ENCODE assay signal across 8 mouse cellular contexts in genomic region chr2:91947397-91948150, GRCm38 (mm10). TPM values are rescaled to one million over a fixed set of nuclear protein-coding genes. Genes with fewer than 3 reads are reported as not detected.
A peak's percentile ranks its signal among the peaks of the same experiment; 100 is the strongest.
DNase-seq lines count a peak whose midpoint lies in the region; ATAC-seq and TF ChIP-seq lines count a peak whose summit lies in the region.

No protein-coding gene starts in this region.

- H3K4me3 ChIP-seq in C2C12 (ENCODE audit: insufficient read depth, poor library complexity, severe bottlenecking) = no peak overlapping the region
- H3K4me3 ChIP-seq in embryonic facial prominence, embryonic 12.5 days = no peak overlapping the region
- H3K4me3 ChIP-seq in heart, embryonic 16.5 days (ENCODE audit: low read length) = peak overlapping the region; percentile 8
- peak overlapping the region; percentile 46 for H3K4me3 ChIP-seq in liver, embryonic 16.5 days (ENCODE audit: low read depth, low read length)
- H3K4me3 ChIP-seq in olfactory bulb, adult 2 months (ENCODE audit: insufficient read depth, low read depth, low read length) = no peak overlapping the region; the same call in 1 of the 2 replicates

- H3K36me3 ChIP-seq in C2C12 (ENCODE audit: control insufficient read depth, insufficient read depth) = no peaks in the 10 kb centered on the region
- no peaks in the 10 kb centered on the region for H3K36me3 ChIP-seq in embryonic facial prominence, embryonic 12.5 days
- peaks cover 4% of the 10 kb centered on the region for H3K36me3 ChIP-seq in heart, embryonic 16.5 days (ENCODE audit: control insufficient read depth, insufficient read depth)
- H3K36me3 ChIP-seq in liver, embryonic 16.5 days (ENCODE audit: control insufficient read depth, insufficient read depth) = peaks cover 9% of the 10 kb centered on the region

- DNase-seq in cerebellum, adult 11-12 months = peak; percentile 76
- DNase-seq in ovary, postnatal 36 days (ENCODE audit: low spot score) = no peak

- H3K9me3 ChIP-seq in embryonic facial prominence, embryonic 12.5 days = no peaks in the 10 kb centered on the region
- no peaks in the 10 kb centered on the region for H3K9me3 ChIP-seq in heart, embryonic 16.5 days (replicated peaks; ENCODE audit: control insufficient read depth, low read length)
- H3K9me3 ChIP-seq in liver, embryonic 16.5 days (replicated peaks; ENCODE audit: control insufficient read depth, low read length) = no peaks in the 10 kb centered on the region

- no peaks in the 10 kb centered on the region for H3K27me3 ChIP-seq in C2C12 (ENCODE audit: control insufficient read depth, insufficient read depth, insufficient read length)
- H3K27me3 ChIP-seq in embryonic facial prominence, embryonic 12.5 days = no peaks in the 10 kb centered on the region
- H3K27me3 ChIP-seq in heart, embryonic 16.5 days (ENCODE audit: control insufficient read depth, insufficient read depth, low read length) = no peaks in the 10 kb centered on the region
- H3K27me3 ChIP-seq in liver, embryonic 16.5 days (ENCODE audit: control insufficient read depth, insufficient read depth, low read depth, low read length) = no peaks in the 10 kb centered on the region

- H3K9ac ChIP-seq in embryonic facial prominence, embryonic 12.5 days = 0 out of 2 replicates have a peak overlapping the region, but pooled peaks have one; percentile 2
- peak overlapping the region; percentile 61 for H3K9ac ChIP-seq in heart, embryonic 16.5 days (ENCODE audit: low read length)
- peak overlapping the region; percentile 72 for H3K9ac ChIP-seq in liver, embryonic 16.5 days (ENCODE audit: low read depth, low read length)

- TF ChIP-seq POLR2A in olfactory bulb, adult 2 months (IDR thresholded peaks at IDR 0.05; ENCODE audit: insufficient read depth, low read depth, low read length) = no peak

- WGBS in embryonic facial prominence, embryonic 12.5 days = 52% methylated on average over 11 of the region's 11 CpGs
- WGBS in heart, embryonic 16.5 days = 38% methylated on average over 11 of the region's 11 CpGs
- WGBS in liver, embryonic 16.5 days (ENCODE audit: insufficient replicate concordance) = 28% methylated on average over 11 of the region's 11 CpGs
- 51% methylated on average over 11 of the region's 11 CpGs for WGBS in olfactory bulb, adult 2 months

- peak overlapping the region; percentile 33 for H3ac ChIP-seq in C2C12 (ENCODE audit: control insufficient read depth, insufficient read length, low read depth)

- no peak overlapping the region for H3K4me2 ChIP-seq in embryonic facial prominence, embryonic 12.5 days (replicated peaks)
- H3K4me2 ChIP-seq in heart, embryonic 16.5 days (ENCODE audit: low read depth, low read length) = peak overlapping the region; percentile 81
- H3K4me2 ChIP-seq in liver, embryonic 16.5 days (ENCODE audit: low read depth, low read length) = peak overlapping the region; percentile 68

- peak overlapping the region; percentile 54; the same call in 1 of the 2 replicates for H3K27ac ChIP-seq in embryonic facial prominence, embryonic 12.5 days
- peak overlapping the region; percentile 37 for H3K27ac ChIP-seq in heart, embryonic 16.5 days (ENCODE audit: low read length)
- H3K27ac ChIP-seq in liver, embryonic 16.5 days (ENCODE audit: low read length) = peak overlapping the region; percentile 75
- peak overlapping the region; percentile 27; the same call in 1 of the 2 replicates for H3K27ac ChIP-seq in olfactory bulb, adult 2 months (ENCODE audit: insufficient read depth, low read depth, low read length)

- ATAC-seq in cerebellum, adult (ENCODE audit: insufficient number of reproducible peaks, low FRiP score, low TSS enrichment) = no peak
- ATAC-seq in embryonic facial prominence, embryonic 12.5 days (ENCODE audit: insufficient number of reproducible peaks, insufficient read depth, low FRiP score, low TSS enrichment) = no peak
- no peak for ATAC-seq in heart, embryonic 16.5 days (replicated peaks; ENCODE audit: extremely low read depth, insufficient read depth, low FRiP score)
- peak; percentile 31 for ATAC-seq in liver, embryonic 16.5 days (ENCODE audit: low read depth)

- peaks cover 19% of the 10 kb centered on the region for H3K79me3 ChIP-seq in C2C12 (ENCODE audit: low read depth)

- TF ChIP-seq CTCF in C2C12 (IDR thresholded peaks at IDR 0.05; ENCODE audit: control insufficient read depth, insufficient read depth, insufficient read length) = no peak
- TF ChIP-seq CTCF in olfactory bulb, adult 2 months (IDR thresholded peaks at IDR 0.05; ENCODE audit: insufficient read depth, low read depth, low read length) = no peak

- H3K79me2 ChIP-seq in C2C12 (ENCODE audit: control insufficient read depth, insufficient read depth) = peaks cover 70% of the 10 kb centered on the region

- H3K4me1 ChIP-seq in embryonic facial prominence, embryonic 12.5 days = peaks cover 48% of the 10 kb centered on the region
- H3K4me1 ChIP-seq in heart, embryonic 16.5 days (ENCODE audit: control insufficient read depth, insufficient read depth, low read length) = peaks cover 60% of the 10 kb centered on the region
- peaks cover 72% of the 10 kb centered on the region for H3K4me1 ChIP-seq in liver, embryonic 16.5 days (ENCODE audit: control insufficient read depth, low read depth, low read length)
- H3K4me1 ChIP-seq in olfactory bulb, adult 2 months (ENCODE audit: control insufficient read depth, insufficient read depth, low read length) = peaks cover 58% of the 10 kb centered on the region

TF ChIP-seq in C2C12, 6 proteins besides CTCF, POLR2A, EP300 and RAD21:
- TF ChIP-seq CEBPB (IDR thresholded peaks at IDR 0.05; ENCODE audit: low read depth) (no peak), USF1 (IDR thresholded peaks at IDR 0.05; ENCODE audit: low read depth) (no peak), FOSL1 (IDR thresholded peaks at IDR 0.05; ENCODE audit: insufficient read depth, low read length, poor library complexity, severe bottlenecking) (no peak), MAX (IDR thresholded peaks at IDR 0.05) (peak; percentile 86), MYOD1 (IDR thresholded peaks at IDR 0.05; ENCODE audit: control insufficient read depth, insufficient read length, low read depth) (peak; percentile 94), MYOG (IDR thresholded peaks at IDR 0.05; ENCODE audit: control insufficient read depth, extremely low read depth, insufficient read length) (no peak)
TF ChIP-seq in C2C12: peak in this region for 2.

RNA-seq across cellular contexts. Expression of gene Gm9821, which starts 2.1 kb away (rescaled TPM):
- 0.43 TPM for polyA plus RNA-seq in C2C12 (2012; fragmentation: generic; extraction: Trizol)
- polyA plus RNA-seq in embryonic facial prominence, embryonic 12.5 days (2016; fragmentation: Nextera tagmentation; extraction: Ambion mirVana) = 0.36 and 0.73 TPM in 2 replicates
- polyA plus RNA-seq in heart, embryonic 16.5 days (2015; fragmentation: Nextera tagmentation; extraction: Ambion mirVana) = 2.1 and 2.7 TPM in 2 replicates
- polyA plus RNA-seq in liver, embryonic 16.5 days (2015; fragmentation: Nextera tagmentation; extraction: Ambion mirVana) = 0.68 and 1.0 TPM in 2 replicates
- not detected in 2 replicates for polyA plus RNA-seq in olfactory bulb, adult 2 months (2012; ENCODE audit: insufficient read depth, insufficient read length, low replicate concordance, missing spikeins)

RNA-seq across cellular contexts. Expression of gene Mdk, which starts 15.5 kb away (rescaled TPM):
- 0.33 TPM for polyA plus RNA-seq in C2C12 (2012; fragmentation: generic; extraction: Trizol)
- polyA plus RNA-seq in embryonic facial prominence, embryonic 12.5 days (2016; fragmentation: Nextera tagmentation; extraction: Ambion mirVana) = 1,900 and 1,964 TPM in 2 replicates
- polyA plus RNA-seq in heart, embryonic 16.5 days (2015; fragmentation: Nextera tagmentation; extraction: Ambion mirVana) = 211 and 253 TPM in 2 replicates
- 12.6 and 15.2 TPM in 2 replicates for polyA plus RNA-seq in liver, embryonic 16.5 days (2015; fragmentation: Nextera tagmentation; extraction: Ambion mirVana)
- not detected in 2 replicates for polyA plus RNA-seq in olfactory bulb, adult 2 months (2012; ENCODE audit: insufficient read depth, insufficient read length, low replicate concordance, missing spikeins)

RNA-seq across cellular contexts. Expression of gene Chrm4, which starts 20.5 kb away (rescaled TPM):
- polyA plus RNA-seq in C2C12 (2012; fragmentation: generic; extraction: Trizol) = 0.55 TPM
- polyA plus RNA-seq in embryonic facial prominence, embryonic 12.5 days (2016; fragmentation: Nextera tagmentation; extraction: Ambion mirVana) = 0.65 and 1.2 TPM in 2 replicates
- not detected in 2 replicates for polyA plus RNA-seq in heart, embryonic 16.5 days (2015; fragmentation: Nextera tagmentation; extraction: Ambion mirVana)
- 0.06 TPM in 1 of 2 replicates, not detected in the other for polyA plus RNA-seq in liver, embryonic 16.5 days (2015; fragmentation: Nextera tagmentation; extraction: Ambion mirVana)
- polyA plus RNA-seq in olfactory bulb, adult 2 months (2012; ENCODE audit: insufficient read depth, insufficient read length, low replicate concordance, missing spikeins) = not detected in 2 replicates

RNA-seq across cellular contexts. Expression of gene Dgkz, which starts 28.1 kb away (rescaled TPM):
- polyA plus RNA-seq in C2C12 (2012; fragmentation: generic; extraction: Trizol) = 47.1 TPM
- 39.1 and 40.8 TPM in 2 replicates for polyA plus RNA-seq in embryonic facial prominence, embryonic 12.5 days (2016; fragmentation: Nextera tagmentation; extraction: Ambion mirVana)
- polyA plus RNA-seq in heart, embryonic 16.5 days (2015; fragmentation: Nextera tagmentation; extraction: Ambion mirVana) = 43.1 and 46.8 TPM in 2 replicates
- 20.2 and 24.1 TPM in 2 replicates for polyA plus RNA-seq in liver, embryonic 16.5 days (2015; fragmentation: Nextera tagmentation; extraction: Ambion mirVana)
- 328 TPM in 1 of 2 replicates, not detected in the other for polyA plus RNA-seq in olfactory bulb, adult 2 months (2012; ENCODE audit: insufficient read depth, insufficient read length, low replicate concordance, missing spikeins)

Comparison
In these comparisons a context has a peak if more than half of its experiments do, and no peak if none do; other contexts are left out.
1. H3K4me3 ChIP-seq: peak in heart, embryonic 16.5 days (single experiment) and liver, embryonic 16.5 days (single experiment); none in C2C12 (single experiment), embryonic facial prominence, embryonic 12.5 days (single experiment) and olfactory bulb, adult 2 months (single experiment).
2. H3K9ac ChIP-seq: peak in every context shown above with its lines; median percentile 72 in liver, embryonic 16.5 days; 61 in heart, embryonic 16.5 days; 2 in embryonic facial prominence, embryonic 12.5 days.
3. RNA of gene Mdk, which starts 15.5 kb away (polyA plus RNA-seq): 1,900 to 1,964 TPM in embryonic facial prominence, embryonic 12.5 days and 211 to 253 TPM in heart, embryonic 16.5 days; 12.6 to 15.2 TPM in liver, embryonic 16.5 days, 0.33 TPM in C2C12 (single experiment) and not detected in olfactory bulb, adult 2 months; every median in the first group is over 10 times any median in the second.
4. Peak in every context shown above with its lines, with median percentiles within 50 percentile points of each other: H3K27ac ChIP-seq.